Mouse (Mus musculus): ENCODE results near the gene Gm8108. TPM values are rescaled to one million over a fixed set of nuclear protein-coding genes. Genes with fewer than 3 reads are reported as not detected.

Gene Gm8108
- 1.6 TPM for polyA plus RNA-seq (2015; fragmentation: Illumina TruSeq; extraction: RNeasy Lipid Tissue Mini Kit (QIAGEN cat#74804); ENCODE audit: low read depth, low replicate concordance)

GRCm38 (mm10) chr14:4110426-4110825 lies at the start of gene Gm8108:
Gene Gm8108 (plus strand): TSS chr14:4110526.

GRCm38 (mm10) chr14:4083820-4084219 lies 26.5 kb upstream of the Gm8108 start, which contains the start of gene Gm3115:
Gene Gm3115 (plus strand): TSS chr14:4084120.

GRCm38 (mm10) chr14:4164730-4165129 lies 54.4 kb downstream of the Gm8108 start, which contains the start of gene Gm3127:
Gene Gm3127 (plus strand): TSS chr14:4165030.

Other genes with a start within 250 kb of the Gm8108 start
- not detected for gene Gm2916, start 226.4 kb upstream of the Gm8108 start, polyA plus RNA-seq (2015; fragmentation: Illumina TruSeq; extraction: RNeasy Lipid Tissue Mini Kit (QIAGEN cat#74804); ENCODE audit: low read depth, low replicate concordance)
- gene Gm3029, start 178.8 kb upstream of the Gm8108 start, polyA plus RNA-seq (2015; fragmentation: Illumina TruSeq; extraction: RNeasy Lipid Tissue Mini Kit (QIAGEN cat#74804); ENCODE audit: low read depth, low replicate concordance): not detected
- gene Gm3095, start 147.0 kb upstream of the Gm8108 start, polyA plus RNA-seq (2015; fragmentation: Illumina TruSeq; extraction: RNeasy Lipid Tissue Mini Kit (QIAGEN cat#74804); ENCODE audit: low read depth, low replicate concordance): 0.48 TPM
- not detected for gene Gm3099, start 112.1 kb upstream of the Gm8108 start, polyA plus RNA-seq (2015; fragmentation: Illumina TruSeq; extraction: RNeasy Lipid Tissue Mini Kit (QIAGEN cat#74804); ENCODE audit: low read depth, low replicate concordance)
- 0.34 TPM for gene Gm5796, start 86.6 kb upstream of the Gm8108 start, polyA plus RNA-seq (2015; fragmentation: Illumina TruSeq; extraction: RNeasy Lipid Tissue Mini Kit (QIAGEN cat#74804); ENCODE audit: low read depth, low replicate concordance)
- gene Gm3115, start 26.4 kb upstream of the Gm8108 start, polyA plus RNA-seq (2015; fragmentation: Illumina TruSeq; extraction: RNeasy Lipid Tissue Mini Kit (QIAGEN cat#74804); ENCODE audit: low read depth, low replicate concordance): not detected
- not detected for gene Gm3127, start 54.5 kb downstream of the Gm8108 start, polyA plus RNA-seq (2015; fragmentation: Illumina TruSeq; extraction: RNeasy Lipid Tissue Mini Kit (QIAGEN cat#74804); ENCODE audit: low read depth, low replicate concordance)
- gene Gm2974, start 72.0 kb downstream of the Gm8108 start, polyA plus RNA-seq (2015; fragmentation: Illumina TruSeq; extraction: RNeasy Lipid Tissue Mini Kit (QIAGEN cat#74804); ENCODE audit: low read depth, low replicate concordance): 1.7 TPM
- gene Gm3138, start 139.1 kb downstream of the Gm8108 start, polyA plus RNA-seq (2015; fragmentation: Illumina TruSeq; extraction: RNeasy Lipid Tissue Mini Kit (QIAGEN cat#74804); ENCODE audit: low read depth, low replicate concordance): not detected
- not detected for gene Gm3149, start 206.8 kb downstream of the Gm8108 start, polyA plus RNA-seq (2015; fragmentation: Illumina TruSeq; extraction: RNeasy Lipid Tissue Mini Kit (QIAGEN cat#74804); ENCODE audit: low read depth, low replicate concordance)
- gene 2610042L04Rik, start 224.2 kb downstream of the Gm8108 start, polyA plus RNA-seq (2015; fragmentation: Illumina TruSeq; extraction: RNeasy Lipid Tissue Mini Kit (QIAGEN cat#74804); ENCODE audit: low read depth, low replicate concordance): 1.2 TPM